Mouse (Mus musculus) liver, adult 2 months (tissue): ENCODE data around the gene Nfkb1. TPM values are rescaled to one million over a fixed set of nuclear protein-coding genes. Genes with fewer than 3 reads are reported as not detected.

Source experiments
- DNase-seq: peaks from one replicate; pipeline ENCODE4 v3.0.0-alpha.2; 2011; ENCODE audit warnings: low read depth, low spot score; ENCODE audit errors: extremely low read depth
- H3K27ac ChIP-seq: fragments of 200-500 bp; replicated peaks from 2 replicates; pipeline ENCODE4 v1.5.1; 2012; ENCODE audit warnings: low read depth, mild to moderate bottlenecking, control low read depth, inconsistent platforms, low read length; ENCODE audit not compliant: insufficient read depth
- H3K27me3 ChIP-seq: fragments of 200-500 bp; 2 replicates; pipeline ENCODE4 v1.6.1; 2012; ENCODE audit warnings: mild to moderate bottlenecking, moderate library complexity, low read length, inconsistent platforms; ENCODE audit not compliant: control insufficient read depth, insufficient read depth
- H3K36me3 ChIP-seq: fragments of 200-500 bp; 2 replicates; pipeline ENCODE4 v1.6.1; 2012; ENCODE audit warnings: low read length, inconsistent platforms; ENCODE audit not compliant: control insufficient read depth, insufficient read depth
- H3K4me1 ChIP-seq: fragments of 200-500 bp; 2 replicates; pipeline ENCODE4 v1.6.1; 2011; ENCODE audit warnings: low read length; ENCODE audit not compliant: control insufficient read depth, insufficient read depth
- H3K4me3 ChIP-seq: fragments of 200-500 bp; 2 replicates; pipeline ENCODE4 v1.5.1; 2011; ENCODE audit warnings: low read depth, mild to moderate bottlenecking, control low read depth, low read length, moderate library complexity; ENCODE audit not compliant: insufficient read depth
- H3K79me2 ChIP-seq: fragments of 200-500 bp; 2 replicates; pipeline ENCODE4 v1.6.1; 2012; ENCODE audit warnings: inconsistent platforms, mild to moderate bottlenecking, low read length, moderate library complexity; ENCODE audit not compliant: control insufficient read depth, insufficient read depth
- H3K9ac ChIP-seq: fragments of 200-500 bp; 2 replicates; pipeline ENCODE4 v1.6.1; 2012; ENCODE audit warnings: low read depth, mild to moderate bottlenecking, control low read depth, inconsistent platforms, low read length
- CTCF ChIP-seq: fragments of 200-500 bp; IDR thresholded peaks from 2 replicates; pipeline ENCODE4 v1.5.1; 2011; ENCODE audit warnings: low read depth, low read length, control low read depth
- POLR2A ChIP-seq: fragments of 200-500 bp; IDR thresholded peaks from 2 replicates; pipeline ENCODE4 v1.6.1; 2011; ENCODE audit warnings: low read length, control low read depth; ENCODE audit not compliant: insufficient read depth; ENCODE audit errors: extremely low read depth
- WGBS: fragments of 180-500 bp; shearing (Covaris S2); methylation state at CpG from one replicate; pipeline ENCODE4 v1.1.7; 2018; 5-methylcytosine and 5-hydroxymethylcytosine counted together
- polyA plus RNA-seq: library from polyadenylated mRNA; depleted of rRNA; stranded (reverse); fragments of >200 nt; gene quantifications from 2 replicates; pipeline ENCODE4 v1.2.3, GENCODE M21; 2012
- total RNA-seq: library from RNA; depleted of rRNA; stranded (reverse); fragments of >200 nt; gene quantifications from 2 replicates; pipeline ENCODE4 v1.2.3, GENCODE M21; 2014

Nfkb1 gene
- total and polyA plus RNA-seq, 2 experiments, result 19.5 to 24.5 TPM

DNA sequence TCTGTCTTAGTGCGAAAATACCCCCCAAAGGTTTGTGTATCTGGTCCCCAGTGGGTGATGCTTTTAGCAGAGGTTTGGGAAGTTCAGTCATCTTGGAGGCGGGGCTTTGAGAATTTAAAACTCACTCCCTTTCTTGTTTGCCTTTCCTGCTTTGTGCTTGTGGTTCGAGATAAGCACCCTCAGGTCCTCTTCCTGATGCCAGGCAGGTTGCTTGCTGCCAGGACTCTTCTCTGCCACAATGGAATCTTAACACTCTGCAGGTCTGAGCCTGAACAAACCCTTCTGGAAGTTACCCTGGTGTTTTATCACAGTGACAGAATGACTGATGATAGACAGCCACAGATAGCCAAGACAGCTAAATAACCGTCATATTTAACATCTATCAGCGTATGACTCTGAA is 122.7 kb downstream of the Nfkb1 start:
- 83% methylated on average over 5 of the region's 5 CpGs for WGBS

GRCm38 (mm10) chr3:135567888-135568287 is 123.5 kb downstream of the Nfkb1 start:
- Histone ChIP-seq H3K79me2 (no peaks in the 10 kb centered on the region), H3K9ac (no peak overlapping the region), H3K36me3 (peaks cover 22% of the 10 kb centered on the region), H3K4me3 (no peak overlapping the region), H3K27me3 (no peaks in the 10 kb centered on the region), H3K27ac (no peak overlapping the region), H3K4me1 (no peaks in the 10 kb centered on the region)
- WGBS, result 74% methylated on average over 6 of the region's 6 CpGs
- DNase-seq, result no peak
- TF ChIP-seq CTCF (no peak), POLR2A (no peak)

More for the DNA sequence above, 122.7 kb downstream of the Nfkb1 start:
- TF ChIP-seq CTCF (no peak), POLR2A (no peak)
- no peak overlapping the region for H3K27ac ChIP-seq
- H3K9ac ChIP-seq, result no peak overlapping the region
- H3K36me3 ChIP-seq, result peaks cover 23% of the 10 kb centered on the region
- DNase-seq, result no peak
- no peaks in the 10 kb centered on the region for H3K4me1 ChIP-seq
- no peaks in the 10 kb centered on the region for H3K27me3 ChIP-seq
- H3K4me3 ChIP-seq, result no peak overlapping the region
- no peaks in the 10 kb centered on the region for H3K79me2 ChIP-seq

DNA sequence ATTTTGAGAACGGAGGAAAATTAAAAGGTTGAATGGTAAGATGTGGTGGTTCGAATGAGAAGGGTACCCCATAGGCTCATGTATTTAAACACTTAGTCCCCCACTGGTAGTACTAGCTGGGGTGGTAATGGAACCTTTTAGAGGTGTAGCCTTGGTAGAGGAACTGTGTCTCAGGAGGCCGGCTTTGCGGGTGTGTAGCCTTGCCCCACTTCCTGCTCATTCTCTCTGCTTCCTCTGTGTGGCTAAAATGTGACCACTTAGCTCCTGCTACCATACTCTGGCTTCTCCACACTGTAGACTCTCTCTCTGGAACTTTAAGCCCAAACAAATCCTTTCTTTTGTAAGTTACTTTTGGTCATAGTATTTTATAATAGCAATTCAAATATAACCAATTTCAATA is 126.0 kb downstream of the Nfkb1 start:
- 88% methylated on average over 4 of the region's 4 CpGs for WGBS
- Histone ChIP-seq H3K9ac (no peak overlapping the region), H3K79me2 (no peaks in the 10 kb centered on the region), H3K4me1 (no peaks in the 10 kb centered on the region), H3K27ac (no peak overlapping the region), H3K4me3 (no peak overlapping the region), H3K27me3 (no peaks in the 10 kb centered on the region), H3K36me3 (peaks cover 25% of the 10 kb centered on the region)
- TF ChIP-seq POLR2A (no peak), CTCF (no peak)
- DNase-seq, result no peak

- H3K4me3 ChIP-seq, result no peak overlapping the region
- no peak overlapping the region for H3K27ac ChIP-seq
- no peak overlapping the region for H3K9ac ChIP-seq
- H3K79me2 ChIP-seq, result no peaks in the 10 kb centered on the region
- H3K27me3 ChIP-seq, result no peaks in the 10 kb centered on the region
- no peak for TF ChIP-seq CTCF
- no peak for TF ChIP-seq POLR2A
- 91% methylated on average over 9 of the region's 9 CpGs for WGBS
- no peaks in the 10 kb centered on the region for H3K4me1 ChIP-seq
- DNase-seq, result no peak
- H3K36me3 ChIP-seq, result peaks cover 24% of the 10 kb centered on the region
Observed at GRCm38 (mm10) chr3:135564706-135565105, 126.6 kb downstream of the Nfkb1 start.

DNA sequence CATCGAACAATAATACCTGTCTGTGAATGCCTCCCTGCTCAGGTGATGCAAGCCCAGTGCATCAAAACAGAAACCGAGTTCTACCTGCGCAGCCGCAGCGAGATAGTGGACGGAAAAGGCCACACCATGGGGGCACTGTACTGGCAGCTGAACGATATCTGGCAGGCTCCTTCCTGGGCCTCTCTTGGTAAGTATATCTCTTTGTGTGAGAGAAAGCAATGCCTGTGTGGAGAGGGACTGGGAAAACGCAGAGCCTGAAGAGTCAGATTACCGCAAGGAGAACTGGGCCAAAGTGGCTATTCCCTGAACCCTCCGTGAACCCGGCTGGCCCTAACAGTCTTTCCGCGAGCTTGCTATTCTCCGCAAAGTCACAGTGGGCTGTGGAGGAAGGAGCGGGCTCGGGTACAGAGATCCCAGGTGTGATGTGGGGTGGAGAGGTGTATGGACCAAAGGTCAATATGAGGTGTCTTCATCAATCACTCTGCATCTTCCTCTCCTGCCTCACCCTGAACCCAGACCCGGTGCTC is 128.1 kb downstream of the Nfkb1 start:
- H3K79me2 ChIP-seq, result no peaks in the 10 kb centered on the region
- WGBS, result 94% methylated on average over 17 of the region's 17 CpGs
- no peaks in the 10 kb centered on the region for H3K4me1 ChIP-seq
- H3K36me3 ChIP-seq, result peaks cover 19% of the 10 kb centered on the region
- H3K27me3 ChIP-seq, result no peaks in the 10 kb centered on the region
- no peak overlapping the region for H3K9ac ChIP-seq
- no peak overlapping the region for H3K27ac ChIP-seq
- H3K4me3 ChIP-seq, result no peak overlapping the region
- TF ChIP-seq CTCF (no peak), POLR2A (no peak)
- no peak for DNase-seq

DNA sequence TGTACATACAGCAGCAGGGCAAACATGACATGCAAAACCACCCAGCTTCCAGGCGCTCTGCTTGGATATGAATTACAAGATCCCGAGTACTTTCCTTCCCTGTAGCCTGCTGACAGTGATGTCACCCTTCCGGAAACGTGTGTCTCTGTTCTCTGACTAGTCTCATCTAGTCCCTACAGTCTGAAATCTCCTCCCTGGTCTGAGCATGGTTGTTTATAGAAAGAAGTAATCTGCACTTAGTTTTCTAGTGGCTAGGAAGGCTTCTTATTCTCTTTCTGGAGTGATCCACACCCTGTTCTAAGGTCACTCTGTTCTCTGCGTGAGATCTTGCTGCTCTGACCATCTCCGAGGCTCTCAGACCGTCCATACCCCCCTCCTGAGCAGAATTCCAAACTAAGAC is 129.3 kb downstream of the Nfkb1 start:
- Histone ChIP-seq H3K4me3 (no peak overlapping the region), H3K27me3 (no peaks in the 10 kb centered on the region), H3K79me2 (no peaks in the 10 kb centered on the region), H3K36me3 (peaks cover 18% of the 10 kb centered on the region), H3K27ac (no peak overlapping the region), H3K4me1 (no peaks in the 10 kb centered on the region), H3K9ac (no peak overlapping the region)
- DNase-seq, result no peak
- TF ChIP-seq POLR2A (no peak), CTCF (no peak)
- WGBS, result 89% methylated on average over 7 of the region's 7 CpGs
